Mouse (Mus musculus) megakaryocyte progenitor cell, adult 5-6 weeks (primary cell): Measurements from ENCODE around the gene Flii. TPM values are rescaled to one million over a fixed set of nuclear protein-coding genes. Genes with fewer than 3 reads are reported as not detected.

Experiments
- ATAC-seq: replicated peaks from 2 replicates; pipeline ENCODE4 v1.8.0; 2016; ENCODE audit warnings: mild to moderate bottlenecking, moderate TSS enrichment, inconsistent platforms; ENCODE audit not compliant: poor library complexity
- total RNA-seq, 2 experiments: library from RNA; stranded (forward) in 1 of 2; stranded (reverse) in 1 of 2; fragments of 157-497, 149-512 nt in 1 of 2; fragments of 200-1000 nt in 1 of 2; gene quantifications; 2 replicates each; pipeline versions ENCODE4 v1.2.3 to v1.2.4; 2015 to 2017

Flii gene
- total RNA-seq (2015) (62.6 and 80.2 TPM in 2 replicates), total RNA-seq (2017) (133 and 138 TPM in 2 replicates)

- ATAC-seq, result peak; percentile 57
Measured at GRCm38 (mm10) chr11:60726601-60727391, at the start of gene Flii. TSS of gene Flii (minus strand) at chr11:60727263.

GRCm38 (mm10) chr11:60776107-60776828 is 49.2 kb upstream of the Flii start:
- ATAC-seq, result no peak

GRCm38 (mm10) chr11:60775578-60775977 is 48.5 kb upstream of the Flii start:
- no peak for ATAC-seq

- peak; percentile 24 for ATAC-seq
Measured at GRCm38 (mm10) chr11:60774841-60775240, 47.8 kb upstream of the Flii start.

GRCm38 (mm10) chr11:60774158-60774689 is 47.2 kb upstream of the Flii start:
- no peak for ATAC-seq

- no peak for ATAC-seq
Measured at GRCm38 (mm10) chr11:60772161-60772560, 45.1 kb upstream of the Flii start.

GRCm38 (mm10) chr11:60770776-60771175 is 43.7 kb upstream of the Flii start:
- no peak for ATAC-seq

- ATAC-seq, result peak; percentile 90
Measured at GRCm38 (mm10) chr11:60769322-60769721, 42.3 kb upstream of the Flii start.

- ATAC-seq, result peak; percentile 68; the same call in 1 of the 2 replicates
Measured at GRCm38 (mm10) chr11:60766969-60767368, 39.9 kb upstream of the Flii start.

GRCm38 (mm10) chr11:60761681-60762080 is 34.6 kb upstream of the Flii start:
- ATAC-seq, result no peak

GRCm38 (mm10) chr11:60755570-60755969 is 28.5 kb upstream of the Flii start:
- no peak for ATAC-seq

- no peak for ATAC-seq
Measured at GRCm38 (mm10) chr11:60740321-60740720, 13.3 kb upstream of the Flii start.

- ATAC-seq, result no peak
Measured at GRCm38 (mm10) chr11:60737450-60737849, 10.4 kb upstream of the Flii start.

GRCm38 (mm10) chr11:60736491-60736890 is 9.4 kb upstream of the Flii start:
- no peak for ATAC-seq

- ATAC-seq, result no peak
Measured at GRCm38 (mm10) chr11:60735191-60735590, 8.1 kb upstream of the Flii start.

GRCm38 (mm10) chr11:60734206-60734605 is 7.1 kb upstream of the Flii start:
- no peak for ATAC-seq

- ATAC-seq, result no peak
Measured at GRCm38 (mm10) chr11:60731251-60731650, 4.2 kb upstream of the Flii start.

GRCm38 (mm10) chr11:60730169-60730568 is 3.1 kb upstream of the Flii start:
- ATAC-seq, result no peak

GRCm38 (mm10) chr11:60729217-60729641 is 2.2 kb upstream of the Flii start:
- no peak for ATAC-seq

- peak; percentile 88 for ATAC-seq
Measured at GRCm38 (mm10) chr11:60728260-60728761, 1.2 kb upstream of the Flii start, which contains the start of gene Mief2. TSS of gene Mief2 (plus strand) at chr11:60728398.

GRCm38 (mm10) chr11:60727392-60728140 is 503 bp upstream of the Flii start:
- peak; percentile 7 for ATAC-seq
